Mouse (Mus musculus): Measurements from ENCODE around the gene St5. TPM values are rescaled to one million over a fixed set of nuclear protein-coding genes. Genes with fewer than 3 reads are reported as not detected.

The St5 gene
- 1.8 and 1.9 TPM in 2 replicates for total RNA-seq (2023)

DNA sequence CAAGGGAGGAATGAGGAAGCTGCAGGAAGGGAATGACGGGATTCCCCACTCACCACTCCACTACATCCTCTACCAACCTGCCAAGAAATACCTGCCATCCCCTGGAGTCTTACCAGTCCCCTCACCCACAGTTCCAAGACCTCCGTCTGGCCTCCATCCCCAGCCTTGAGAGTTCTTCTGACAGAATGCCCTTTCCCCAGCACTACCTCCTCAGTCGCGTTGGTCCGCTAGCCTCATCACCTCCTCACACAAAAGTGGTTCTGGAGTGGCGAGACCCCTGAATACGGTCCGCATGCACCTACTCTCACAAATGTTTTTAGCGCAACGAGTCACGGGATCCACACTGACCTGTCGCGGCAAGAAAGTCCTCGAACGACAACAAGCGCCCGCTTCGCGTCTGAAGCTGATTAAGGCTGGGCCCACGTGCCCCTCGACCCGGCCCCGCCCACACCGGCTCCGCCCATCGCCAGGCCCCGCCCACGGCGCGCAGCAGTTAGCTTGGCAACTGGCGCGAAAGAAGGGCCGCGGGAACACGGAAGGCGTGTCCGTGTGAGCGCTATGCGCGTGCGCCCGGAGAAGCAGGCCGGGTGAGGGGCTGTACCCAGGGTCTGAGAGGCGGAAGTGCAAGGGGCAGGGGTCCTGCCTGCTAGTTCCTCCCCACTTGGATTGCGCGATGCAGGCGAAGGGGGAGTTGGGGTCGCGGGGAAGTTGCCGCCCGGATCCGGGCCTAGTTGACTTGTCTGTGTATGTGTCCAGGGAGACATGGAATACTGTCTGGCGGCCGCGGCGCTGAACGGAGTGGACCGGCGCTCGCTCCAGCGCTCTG is at the start of gene St5, which contains the start of gene Akip1:
Gene St5, minus strand, starts transcription at position 416 of the 826 bp plus-strand sequence.
Gene Akip1, plus strand, starts transcription at position 501 of the 826 bp plus-strand sequence.

DNA sequence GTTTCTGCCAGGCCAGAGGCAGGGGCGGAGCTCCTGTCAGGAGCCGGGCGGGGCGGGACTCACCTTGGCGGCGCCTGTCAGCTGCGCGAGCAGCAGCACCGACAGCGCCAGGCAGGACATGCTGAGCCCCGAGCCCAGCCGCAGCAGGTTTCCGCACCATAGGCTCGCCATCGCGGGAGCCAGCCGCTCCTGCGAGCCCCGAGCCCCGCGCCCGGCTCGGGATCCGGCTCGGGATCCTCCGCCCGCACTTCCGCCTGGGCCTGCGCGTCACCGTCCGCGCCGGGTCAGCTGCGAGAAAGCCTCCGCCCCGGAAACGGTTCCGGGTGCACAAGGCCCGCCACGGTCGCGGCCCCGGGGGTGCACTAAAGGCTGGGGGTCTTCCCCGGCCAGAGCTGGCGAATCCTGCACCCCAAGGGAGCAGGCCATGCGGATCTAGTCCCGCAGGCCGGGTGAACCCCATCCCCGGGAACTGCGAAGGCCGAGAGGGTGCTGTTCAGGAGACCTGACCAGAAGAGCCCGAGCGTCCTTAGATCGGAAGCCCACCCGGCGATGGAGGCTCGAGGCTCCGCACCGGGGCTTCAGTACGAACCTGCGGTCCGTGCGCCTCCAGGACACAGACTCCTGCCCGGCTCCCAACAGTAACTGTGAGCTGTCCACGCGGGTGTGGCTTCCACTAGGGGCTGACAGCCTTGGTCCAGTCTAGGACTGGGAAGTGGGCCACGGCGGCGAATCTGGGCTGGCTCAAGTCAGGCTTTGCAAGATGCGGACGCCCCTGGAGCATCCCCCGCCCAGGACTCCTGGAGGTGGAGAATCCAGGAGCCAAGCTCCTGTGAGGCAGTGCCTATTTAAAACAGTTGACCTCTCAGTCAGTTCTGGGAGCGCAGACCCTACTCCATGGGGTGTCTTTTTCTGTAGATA is 48.9 kb upstream of the St5 start, which contains the start of gene Tmem9b:
Gene Tmem9b, minus strand, starts transcription at position 868 of the 918 bp plus-strand sequence.

GRCm38 (mm10) chr7:109731626-109732025 is 28.2 kb upstream of the St5 start, which contains the start of gene Ascl3:
Gene Ascl3, minus strand, starts transcription at chr7:109731726.

DNA sequence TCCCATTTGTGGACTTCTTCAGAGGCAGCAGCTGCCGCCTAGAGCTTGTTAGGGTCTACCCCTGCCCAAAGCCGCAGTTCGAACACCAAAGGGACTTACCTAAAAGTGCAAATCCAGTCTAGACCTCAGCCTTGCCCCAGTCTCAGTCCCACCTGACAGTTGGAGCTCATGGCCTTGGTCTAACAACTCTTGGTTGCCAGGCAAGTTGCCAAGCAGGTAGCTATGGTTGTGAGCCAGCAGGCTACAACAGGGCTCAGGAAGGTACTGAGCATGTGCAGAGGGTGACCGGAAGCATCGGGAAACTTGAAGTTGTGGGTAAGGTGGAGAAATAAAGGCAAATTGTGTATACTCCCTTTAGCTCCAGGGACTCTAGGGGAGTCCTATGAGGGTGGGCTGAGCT is 20.3 kb upstream of the St5 start, which contains the start of gene BC051019:
Gene BC051019, minus strand, starts transcription at position 154 of the 400 bp plus-strand sequence.

GRCm38 (mm10) chr7:109518838-109519696 is 184.3 kb downstream of the St5 start, which contains the start of gene Rpl27a:
Gene Rpl27a, plus strand, starts transcription at chr7:109519147.

DNA sequence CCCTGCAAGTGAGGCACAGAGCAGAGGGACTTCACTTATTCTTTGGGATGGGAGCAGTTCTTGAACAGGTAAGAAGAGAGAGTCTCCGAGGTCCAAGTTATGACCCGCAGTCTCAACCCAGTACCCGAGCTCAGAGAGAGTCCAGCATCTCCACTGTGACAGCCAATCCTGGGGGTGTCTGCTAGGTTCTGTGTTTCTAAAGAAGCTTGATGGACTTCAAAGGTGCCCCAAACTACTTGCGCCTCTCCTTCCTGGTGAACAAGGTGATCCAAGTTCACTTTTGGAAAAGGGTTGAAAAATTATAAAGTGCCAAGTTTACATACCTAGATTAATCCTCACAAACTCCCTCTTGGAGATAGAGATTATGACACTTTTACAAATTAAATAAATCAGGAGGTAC is 195.4 kb downstream of the St5 start, which contains the start of gene Trim66:
Gene Trim66, minus strand, starts transcription at position 101 of the 400 bp plus-strand sequence.

Other genes starting within 250 kb of the St5 start
- not detected in 2 replicates for gene Trim66, start 195.5 kb downstream of the St5 start, total RNA-seq (2023)
- gene Rpl27a, start 184.5 kb downstream of the St5 start, total RNA-seq (2023), result 138 and 168 TPM in 2 replicates
- gene Akip1, start 85 bp upstream of the St5 start, total RNA-seq (2023), result 7.1 and 7.2 TPM in 2 replicates
- not detected in 2 replicates for gene BC051019, start 20.2 kb upstream of the St5 start, total RNA-seq (2023)
- not detected in 2 replicates for gene Ascl3, start 28.1 kb upstream of the St5 start, total RNA-seq (2023)
- gene Tmem9b, start 49.3 kb upstream of the St5 start, total RNA-seq (2023), result 41.0 and 45.6 TPM in 2 replicates
- not detected in 2 replicates for gene Nrip3, start 78.4 kb upstream of the St5 start, total RNA-seq (2023)
- not detected in 2 replicates for gene Scube2, start 162.1 kb upstream of the St5 start, total RNA-seq (2023)